Mouse (Mus musculus) forebrain, embryonic 13.5 days (tissue): ENCODE measurements at regions not wholly inside any gene's neighbourhood (a gene's known extent, or its start where the extent isn't known, plus 50 kb on each side); places are given as distances from the start of the nearest gene placed in this dataset.

Source experiments
- ATAC-seq: fragments of 200-750 bp; cut with Nextera tagmentation; 2 replicates; pipeline ENCODE4 v1.8.0; 2017
- H3K27ac ChIP-seq: fragments of 300-500 bp; sonication (generic); 2 replicates; pipeline ENCODE4 v1.5.1; 2015; ENCODE audit warnings: inconsistent platforms, mild to moderate bottlenecking, moderate library complexity
- H3K27me3 ChIP-seq: fragments of 300-500 bp; sonication (generic); 2 replicates; pipeline ENCODE4 v1.6.1; 2015; ENCODE audit warnings: mild to moderate bottlenecking, inconsistent platforms
- H3K36me3 ChIP-seq: fragments of 300-500 bp; sonication (generic); 2 replicates; pipeline ENCODE4 v1.6.1; 2015; ENCODE audit warnings: mild to moderate bottlenecking, inconsistent platforms; ENCODE audit not compliant: poor library complexity, severe bottlenecking
- H3K4me1 ChIP-seq: fragments of 300-500 bp; sonication (generic); 2 replicates; pipeline ENCODE4 v1.6.1; 2015; ENCODE audit warnings: inconsistent platforms
- H3K4me2 ChIP-seq: fragments of 300-500 bp; sonication (generic); 2 replicates; pipeline ENCODE4 v1.6.1; 2015; ENCODE audit warnings: inconsistent platforms, mild to moderate bottlenecking, moderate library complexity
- H3K4me3 ChIP-seq: fragments of 300-500 bp; sonication (generic); 2 replicates; pipeline ENCODE4 v1.5.1; 2015; ENCODE audit warnings: mild to moderate bottlenecking, inconsistent platforms
- H3K9ac ChIP-seq: fragments of 300-500 bp; sonication (generic); 2 replicates; pipeline ENCODE4 v1.6.1; 2015; ENCODE audit warnings: mild to moderate bottlenecking, inconsistent platforms
- H3K9me3 ChIP-seq: fragments of 300-500 bp; sonication (generic); replicated peaks from 2 replicates; pipeline ENCODE4 v1.6.1; 2016; ENCODE audit warnings: inconsistent platforms
- WGBS: fragments of 180-500 bp; shearing (Covaris S2); methylation state at CpG from one replicate; pipeline ENCODE4 v1.1.7; 2015; 5-methylcytosine and 5-hydroxymethylcytosine counted together

DNA sequence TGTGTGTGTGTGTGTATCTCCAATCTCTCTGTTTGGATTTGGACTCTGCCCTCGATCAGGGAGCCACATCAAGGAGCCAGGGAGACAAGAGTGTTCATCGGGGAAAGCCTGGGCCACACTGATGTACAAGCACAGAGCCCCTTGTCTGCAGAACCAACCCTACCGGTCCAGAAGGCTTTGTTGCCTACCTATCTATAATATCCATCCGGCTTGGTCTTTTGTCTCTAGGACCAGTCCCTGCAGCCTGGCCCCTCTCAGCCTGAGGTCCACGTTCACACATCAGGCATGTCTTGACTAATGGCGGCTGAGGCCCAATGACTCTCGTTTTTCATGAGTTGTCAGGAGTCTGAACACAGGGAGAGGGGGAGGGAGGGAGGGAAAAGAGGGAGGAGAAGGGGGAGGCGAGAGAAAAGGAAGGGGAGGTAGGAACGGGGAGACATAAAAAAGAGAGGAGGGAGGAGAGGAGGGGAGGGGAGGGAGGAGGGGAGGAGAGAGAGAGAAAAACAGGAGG lies 64.7 kb downstream of the Cmpk2 start:
- Histone ChIP-seq H3K27ac (peak overlapping the region; percentile 92), H3K27me3 (no peaks in the 10 kb centered on the region), H3K4me1 (peaks cover 24% of the 10 kb centered on the region), H3K36me3 (no peaks in the 10 kb centered on the region), H3K4me2 (peak overlapping the region; percentile 46), H3K9me3 (no peaks in the 10 kb centered on the region), H3K9ac (peak overlapping the region; percentile 50), H3K4me3 (peak overlapping the region; percentile 6; the same call in 1 of the 2 replicates)
- ATAC-seq, result peak; percentile 77
- WGBS, result 21% methylated on average over 9 of the region's 9 CpGs

DNA sequence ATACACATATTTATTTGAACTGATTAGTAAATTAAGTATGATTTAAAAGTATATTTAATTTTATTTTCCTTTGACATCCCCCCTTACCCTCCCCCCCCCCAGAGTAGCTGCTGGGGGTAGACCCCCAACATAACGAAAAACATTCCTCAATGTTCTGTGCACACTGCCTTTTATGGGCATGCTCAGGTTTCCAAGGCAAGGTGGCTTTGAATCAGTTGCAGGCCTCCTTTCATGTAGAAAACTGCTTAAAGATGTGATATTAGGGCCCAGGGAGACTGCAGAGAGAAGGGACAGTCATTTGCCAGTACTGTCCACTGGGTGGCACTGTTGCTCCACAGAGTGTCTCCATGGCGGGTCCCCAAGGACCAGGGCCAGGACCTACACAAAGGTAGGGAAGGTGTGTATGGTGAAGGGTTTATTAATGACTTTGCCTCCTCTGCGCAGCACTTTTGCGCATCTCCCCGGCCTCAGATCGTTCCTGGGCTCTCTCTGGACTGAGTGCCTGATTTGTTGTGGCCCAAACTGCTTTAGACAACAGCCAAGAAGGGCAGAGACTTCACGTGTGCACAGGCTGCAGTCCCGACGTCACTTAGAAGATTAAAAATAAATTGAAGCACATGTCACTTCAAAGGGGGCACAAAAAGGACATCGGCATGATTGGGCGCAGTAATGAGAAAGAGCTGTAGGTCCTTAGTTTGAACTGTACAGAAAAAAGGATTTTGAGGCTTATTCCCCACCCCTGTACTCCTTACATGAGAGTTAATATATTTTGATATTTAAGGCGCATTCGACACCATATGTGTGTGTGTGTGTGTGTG lies 64.0 kb downstream of the Cmpk2 start:
- Histone ChIP-seq H3K27ac (peak overlapping the region; percentile 92), H3K4me1 (peaks cover 24% of the 10 kb centered on the region), H3K27me3 (no peaks in the 10 kb centered on the region), H3K9me3 (no peaks in the 10 kb centered on the region), H3K4me3 (peak overlapping the region; percentile 6; the same call in 1 of the 2 replicates), H3K4me2 (peak overlapping the region; percentile 46), H3K9ac (peak overlapping the region; percentile 50), H3K36me3 (no peaks in the 10 kb centered on the region)
- ATAC-seq, result peak; percentile 90
- WGBS, result 28% methylated on average over 13 of the region's 13 CpGs

DNA sequence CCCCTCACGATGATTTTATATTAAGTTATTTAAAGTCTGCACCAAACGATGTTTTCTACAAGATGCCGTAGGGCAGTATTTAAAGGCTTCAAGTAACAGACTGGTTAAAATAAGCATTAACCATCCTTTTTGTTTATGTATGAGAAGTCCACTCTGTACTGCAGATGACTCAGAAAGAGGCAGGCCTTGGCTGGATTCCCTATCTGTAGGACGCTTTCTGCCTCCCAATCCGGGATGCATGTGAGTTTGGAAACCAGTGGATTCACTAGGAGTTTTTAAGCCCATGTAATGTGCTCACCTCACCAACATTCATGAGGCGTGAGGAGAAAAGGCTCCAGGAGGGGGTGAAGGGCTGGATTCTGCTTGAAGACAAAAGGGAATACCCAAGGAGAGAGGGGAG lies 63.1 kb downstream of the Cmpk2 start:
- Histone ChIP-seq H3K4me2 (no peak overlapping the region), H3K36me3 (no peaks in the 10 kb centered on the region), H3K4me3 (no peak overlapping the region), H3K4me1 (peaks cover 24% of the 10 kb centered on the region), H3K27ac (no peak overlapping the region; the same call in 1 of the 2 replicates), H3K9me3 (no peaks in the 10 kb centered on the region), H3K27me3 (no peaks in the 10 kb centered on the region), H3K9ac (no peak overlapping the region)
- no peak for ATAC-seq
- 86% methylated on average over 6 of the region's 6 CpGs for WGBS
